Comparison of ENCODE assay signal across 9 mouse cellular contexts in genomic region chr11:117627060-117627562, GRCm38 (mm10). TPM values are rescaled to one million over a fixed set of nuclear protein-coding genes. Genes with fewer than 3 reads are reported as not detected.
DNase-seq lines count a peak whose midpoint lies in the region; ATAC-seq lines count a peak whose summit lies in the region.
"Had no signal": no experiment of that assay in that cellular context is flagged by ENCODE, and none has a peak within 500 bp of the region (broad histone marks: within the 10 kb centered on the region; RNA-seq: fewer than 3 reads in every experiment).

No protein-coding gene starts in this region.

- peak overlapping the region; percentile 49 for H3K9ac ChIP-seq in forebrain, embryonic 16.5 days (replicated peaks; ENCODE audit: low read depth, low read length)
- peak overlapping the region; percentile 30; the same call in 1 of the 2 replicates for H3K9ac ChIP-seq in neural tube, embryonic 15.5 days (replicated peaks)
- H3K9ac ChIP-seq: liver, embryonic 12.5 days had no signal

- H3K27me3 ChIP-seq in forebrain, embryonic 16.5 days (replicated peaks; ENCODE audit: control insufficient read depth, insufficient read depth, low read length), result no peaks in the 10 kb centered on the region
- H3K27me3 ChIP-seq in neural tube, embryonic 15.5 days (replicated peaks), result no peaks in the 10 kb centered on the region

- ATAC-seq in forebrain, embryonic 16.5 days, result peak; percentile 35
- ATAC-seq in neural tube, embryonic 15.5 days (ENCODE audit: low FRiP score), result peak; percentile 50; the same call in 1 of the 2 replicates
- ATAC-seq: liver, embryonic 12.5 days had no signal

- H3K4me3 ChIP-seq in forebrain, embryonic 16.5 days (replicated peaks; ENCODE audit: low read length), result peak overlapping the region; percentile 36; the same call in 1 of the 2 replicates
- H3K4me3 ChIP-seq in neural tube, embryonic 15.5 days (replicated peaks), result no peak overlapping the region
- H3K4me3 ChIP-seq: liver, embryonic 12.5 days had no signal

- H3K9me3 ChIP-seq in forebrain, embryonic 16.5 days (ENCODE audit: control insufficient read depth, low read length), result no peaks in the 10 kb centered on the region
- no peaks in the 10 kb centered on the region for H3K9me3 ChIP-seq in neural tube, embryonic 15.5 days (replicated peaks)
- H3K9me3 ChIP-seq: liver, embryonic 12.5 days had no signal

- DNase-seq in adrenal gland, postnatal 14 days, result peak; percentile 29
- no peak for DNase-seq in adrenal gland, adult 18-20 months (ENCODE audit: low spot score in 2 of 2)
- peak; percentile 37 for DNase-seq in T-cell, adult 2 months (ENCODE audit: low spot score)
- no peak for DNase-seq in ovary, postnatal 36 days (ENCODE audit: low spot score)
- DNase-seq in adrenal gland, postnatal 4 days (ENCODE audit: low spot score in 2 of 2), result no peak
- no peak for DNase-seq in kidney, postnatal 4 days

- peaks cover 36% of the 10 kb centered on the region for H3K4me1 ChIP-seq in forebrain, embryonic 16.5 days (replicated peaks; ENCODE audit: control insufficient read depth, insufficient read depth, low read length)
- H3K4me1 ChIP-seq in neural tube, embryonic 15.5 days, result peaks cover 33% of the 10 kb centered on the region
- H3K4me1 ChIP-seq: liver, embryonic 12.5 days had no signal

- 14% methylated on average over 5 of the region's 5 CpGs for WGBS in forebrain, embryonic 16.5 days
- WGBS in neural tube, embryonic 15.5 days, result 16% methylated on average over 5 of the region's 5 CpGs

- peak overlapping the region; percentile 50 for H3K4me2 ChIP-seq in forebrain, embryonic 16.5 days (ENCODE audit: low read length)
- H3K4me2 ChIP-seq in neural tube, embryonic 15.5 days, result peak overlapping the region; percentile 22; the same call in 1 of the 2 replicates
- H3K4me2 ChIP-seq: liver, embryonic 12.5 days had no signal

- peak overlapping the region; percentile 96 for H3K27ac ChIP-seq in forebrain, embryonic 16.5 days (ENCODE audit: low read length)
- H3K27ac ChIP-seq in neural tube, embryonic 15.5 days (replicated peaks), result peak overlapping the region; percentile 86
- H3K27ac ChIP-seq: liver, embryonic 12.5 days had no signal

- H3K36me3 ChIP-seq in forebrain, embryonic 16.5 days (ENCODE audit: control insufficient read depth, insufficient read depth), result no peaks in the 10 kb centered on the region
- H3K36me3 ChIP-seq in neural tube, embryonic 15.5 days, result no peaks in the 10 kb centered on the region
- H3K36me3 ChIP-seq: liver, embryonic 12.5 days had no signal

RNA-seq across cellular contexts. Expression of gene Tnrc6c, which starts 27.0 kb away (rescaled TPM):
- total RNA-seq in adrenal gland, postnatal 14 days (2021), result 22.7 and 29.5 TPM in 2 replicates
- 10 to 100 TPM; 20.4 to 24.5 TPM for total RNA-seq in adrenal gland, adult 18-20 months (2021)
- polyA plus RNA-seq in forebrain, embryonic 16.5 days (2015; fragmentation: Nextera tagmentation; extraction: Ambion mirVana), result 28.0 and 29.7 TPM in 2 replicates
- 20.5 and 23.6 TPM in 2 replicates for polyA plus RNA-seq in neural tube, embryonic 15.5 days (2015; fragmentation: Nextera tagmentation; extraction: Ambion mirVana)
- 10 to 100 TPM; 28.4 to 29.9 TPM for total RNA-seq in adrenal gland, postnatal 4 days (2021)

Comparison
In these comparisons a context has a peak if more than half of its experiments do, and no peak if none do; other contexts are left out.
1. DNase-seq: peak in adrenal gland, postnatal 14 days (single experiment) and T-cell, adult 2 months (single experiment); none in adrenal gland, adult 18-20 months (0 of 2), ovary, postnatal 36 days (single experiment), adrenal gland, postnatal 4 days (0 of 2) and kidney, postnatal 4 days (0 of 2).